Mouse (Mus musculus): ENCODE measurements around the gene Foxred2. TPM values are rescaled to one million over a fixed set of nuclear protein-coding genes. Genes with fewer than 3 reads are reported as not detected.

Foxred2 gene
- polyA plus RNA-seq, 1 experiment from 2014 or later = 10.8 TPM

GRCm38 (mm10) chr15:77913054-77913453 is 43.5 kb downstream of the Foxred2 start:
- Histone ChIP-seq H3K4me2 (replicated peaks) (no peak overlapping the region), H3K27me3 (ENCODE audit: control insufficient read depth, insufficient read depth, low read length) (no peaks in the 10 kb centered on the region), H3K9me3 (ENCODE audit: control insufficient read depth, low read length) (no peaks in the 10 kb centered on the region), H3K9ac (no peak overlapping the region), H3K4me1 (replicated peaks; ENCODE audit: control insufficient read depth, insufficient read depth, low read length) (no peaks in the 10 kb centered on the region), H3K27ac (no peak overlapping the region), H3K36me3 (replicated peaks; ENCODE audit: control insufficient read depth, insufficient read depth) (peaks cover 27% of the 10 kb centered on the region), H3K4me3 (replicated peaks; ENCODE audit: low read length) (no peak overlapping the region)
- 92% methylated on average over 8 of the region's 8 CpGs for WGBS
- no peak for ATAC-seq (ENCODE audit: low FRiP score)
- no peak for DNase-seq (ENCODE audit: low spot score)

- Histone ChIP-seq H3K36me3 (replicated peaks; ENCODE audit: control insufficient read depth, insufficient read depth) (peaks cover 23% of the 10 kb centered on the region), H3K27ac (no peak overlapping the region), H3K4me1 (replicated peaks; ENCODE audit: control insufficient read depth, insufficient read depth, low read length) (no peaks in the 10 kb centered on the region), H3K4me3 (replicated peaks; ENCODE audit: low read length) (no peak overlapping the region), H3K4me2 (replicated peaks) (no peak overlapping the region), H3K27me3 (ENCODE audit: control insufficient read depth, insufficient read depth, low read length) (no peaks in the 10 kb centered on the region), H3K9me3 (ENCODE audit: control insufficient read depth, low read length) (no peaks in the 10 kb centered on the region), H3K9ac (no peak overlapping the region)
- ATAC-seq (ENCODE audit: low FRiP score) (no peak), DNase-seq (ENCODE audit: low spot score) (no peak)
- WGBS = 65% methylated on average over 7 of the region's 7 CpGs
Measured at GRCm38 (mm10) chr15:77912585-77912984, 43.9 kb downstream of the Foxred2 start.

GRCm38 (mm10) chr15:77912048-77912447 is 44.5 kb downstream of the Foxred2 start:
- Histone ChIP-seq H3K9me3 (ENCODE audit: control insufficient read depth, low read length) (no peaks in the 10 kb centered on the region), H3K27me3 (ENCODE audit: control insufficient read depth, insufficient read depth, low read length) (no peaks in the 10 kb centered on the region), H3K27ac (no peak overlapping the region), H3K4me3 (replicated peaks; ENCODE audit: low read length) (no peak overlapping the region), H3K4me2 (replicated peaks) (no peak overlapping the region), H3K36me3 (replicated peaks; ENCODE audit: control insufficient read depth, insufficient read depth) (peaks cover 22% of the 10 kb centered on the region), H3K4me1 (replicated peaks; ENCODE audit: control insufficient read depth, insufficient read depth, low read length) (no peaks in the 10 kb centered on the region), H3K9ac (no peak overlapping the region)
- ATAC-seq (ENCODE audit: low FRiP score) = no peak
- no peak for DNase-seq (ENCODE audit: low spot score)
- 54% methylated on average over 5 of the region's 5 CpGs for WGBS

- Histone ChIP-seq H3K36me3 (replicated peaks; ENCODE audit: control insufficient read depth, insufficient read depth) (peaks cover 17% of the 10 kb centered on the region), H3K9ac (no peak overlapping the region), H3K4me1 (replicated peaks; ENCODE audit: control insufficient read depth, insufficient read depth, low read length) (no peaks in the 10 kb centered on the region), H3K4me3 (replicated peaks; ENCODE audit: low read length) (no peak overlapping the region), H3K27ac (no peak overlapping the region), H3K9me3 (ENCODE audit: control insufficient read depth, low read length) (no peaks in the 10 kb centered on the region), H3K27me3 (ENCODE audit: control insufficient read depth, insufficient read depth, low read length) (no peaks in the 10 kb centered on the region), H3K4me2 (replicated peaks) (no peak overlapping the region)
- WGBS = 27% methylated on average over 2 of the region's 2 CpGs
- no peak for DNase-seq (ENCODE audit: low spot score)
- ATAC-seq (ENCODE audit: low FRiP score) = no peak
Measured at GRCm38 (mm10) chr15:77911065-77911464, 45.5 kb downstream of the Foxred2 start.

GRCm38 (mm10) chr15:77907646-77908518 is 48.6 kb downstream of the Foxred2 start:
- WGBS = 68% methylated on average over 9 of the region's 9 CpGs
- Histone ChIP-seq H3K27ac (no peak overlapping the region), H3K9me3 (ENCODE audit: control insufficient read depth, low read length) (no peaks in the 10 kb centered on the region), H3K4me2 (replicated peaks) (no peak overlapping the region), H3K4me3 (replicated peaks; ENCODE audit: low read length) (no peak overlapping the region), H3K9ac (no peak overlapping the region), H3K27me3 (ENCODE audit: control insufficient read depth, insufficient read depth, low read length) (no peaks in the 10 kb centered on the region), H3K4me1 (replicated peaks; ENCODE audit: control insufficient read depth, insufficient read depth, low read length) (peaks cover 10% of the 10 kb centered on the region; the same call in 1 of the 2 replicates), H3K36me3 (replicated peaks; ENCODE audit: control insufficient read depth, insufficient read depth) (no peaks in the 10 kb centered on the region)
- no peak for ATAC-seq (ENCODE audit: low FRiP score)
- no peak for DNase-seq (ENCODE audit: low spot score)

GRCm38 (mm10) chr15:77906545-77906944 is 50.0 kb downstream of the Foxred2 start:
- H3K27ac ChIP-seq = no peak overlapping the region
- 56% methylated on average over 10 of the region's 10 CpGs for WGBS
- H3K27me3 ChIP-seq (ENCODE audit: control insufficient read depth, insufficient read depth, low read length) = no peaks in the 10 kb centered on the region
- H3K9me3 ChIP-seq (ENCODE audit: control insufficient read depth, low read length) = no peaks in the 10 kb centered on the region
- ATAC-seq (ENCODE audit: low FRiP score) = no peak
- H3K9ac ChIP-seq = no peak overlapping the region
- no peak overlapping the region for H3K4me3 ChIP-seq (replicated peaks; ENCODE audit: low read length)
- no peaks in the 10 kb centered on the region for H3K36me3 ChIP-seq (replicated peaks; ENCODE audit: control insufficient read depth, insufficient read depth)
- peaks cover 10% of the 10 kb centered on the region; the same call in 1 of the 2 replicates for H3K4me1 ChIP-seq (replicated peaks; ENCODE audit: control insufficient read depth, insufficient read depth, low read length)
- no peak for DNase-seq (ENCODE audit: low spot score)
- H3K4me2 ChIP-seq (replicated peaks) = no peak overlapping the region

GRCm38 (mm10) chr15:77906081-77906480 is 50.4 kb downstream of the Foxred2 start:
- peaks cover 10% of the 10 kb centered on the region; the same call in 1 of the 2 replicates for H3K4me1 ChIP-seq (replicated peaks; ENCODE audit: control insufficient read depth, insufficient read depth, low read length)
- no peak overlapping the region for H3K4me3 ChIP-seq (replicated peaks; ENCODE audit: low read length)
- peak overlapping the region; percentile 56; the same call in 1 of the 2 replicates for H3K4me2 ChIP-seq (replicated peaks)
- DNase-seq (ENCODE audit: low spot score) (no peak), ATAC-seq (ENCODE audit: low FRiP score) (no peak)
- 83% methylated on average over 8 of the region's 8 CpGs for WGBS
- no peak overlapping the region for H3K27ac ChIP-seq
- H3K9me3 ChIP-seq (ENCODE audit: control insufficient read depth, low read length) = no peaks in the 10 kb centered on the region
- no peaks in the 10 kb centered on the region for H3K27me3 ChIP-seq (ENCODE audit: control insufficient read depth, insufficient read depth, low read length)
- no peak overlapping the region for H3K9ac ChIP-seq
- H3K36me3 ChIP-seq (replicated peaks; ENCODE audit: control insufficient read depth, insufficient read depth) = no peaks in the 10 kb centered on the region

GRCm38 (mm10) chr15:77905275-77905970 is 51.1 kb downstream of the Foxred2 start:
- Histone ChIP-seq H3K4me1 (replicated peaks; ENCODE audit: control insufficient read depth, insufficient read depth, low read length) (peaks cover 10% of the 10 kb centered on the region; the same call in 1 of the 2 replicates), H3K9me3 (ENCODE audit: control insufficient read depth, low read length) (no peaks in the 10 kb centered on the region), H3K4me2 (replicated peaks) (peak overlapping the region; percentile 56), H3K4me3 (replicated peaks; ENCODE audit: low read length) (peak overlapping the region; percentile 28), H3K27ac (no peak overlapping the region), H3K27me3 (ENCODE audit: control insufficient read depth, insufficient read depth, low read length) (no peaks in the 10 kb centered on the region), H3K36me3 (replicated peaks; ENCODE audit: control insufficient read depth, insufficient read depth) (no peaks in the 10 kb centered on the region), H3K9ac (peak overlapping the region; percentile 57)
- ATAC-seq (ENCODE audit: low FRiP score) = no peak
- 6% methylated on average over 26 of the region's 26 CpGs for WGBS
- DNase-seq (ENCODE audit: low spot score) = peak; percentile 30

GRCm38 (mm10) chr15:77904363-77904892 is 52.1 kb downstream of the Foxred2 start:
- no peaks in the 10 kb centered on the region for H3K27me3 ChIP-seq (ENCODE audit: control insufficient read depth, insufficient read depth, low read length)
- no peak for ATAC-seq (ENCODE audit: low FRiP score)
- H3K27ac ChIP-seq = no peak overlapping the region
- H3K9ac ChIP-seq = no peak overlapping the region
- no peak overlapping the region for H3K4me3 ChIP-seq (replicated peaks; ENCODE audit: low read length)
- H3K9me3 ChIP-seq (ENCODE audit: control insufficient read depth, low read length) = no peaks in the 10 kb centered on the region
- no peak overlapping the region for H3K4me2 ChIP-seq (replicated peaks)
- no peak for DNase-seq (ENCODE audit: low spot score)
- no peaks in the 10 kb centered on the region for H3K36me3 ChIP-seq (replicated peaks; ENCODE audit: control insufficient read depth, insufficient read depth)
- 34% methylated on average over 12 of the region's 12 CpGs for WGBS
- peaks cover 10% of the 10 kb centered on the region; the same call in 1 of the 2 replicates for H3K4me1 ChIP-seq (replicated peaks; ENCODE audit: control insufficient read depth, insufficient read depth, low read length)

Data from hindbrain, embryonic 14.5 days (tissue).